Mouse (Mus musculus): ENCODE measurements at regions not wholly inside any gene's neighbourhood (a gene's known extent, or its start where the extent isn't known, plus 50 kb on each side); places are given as distances from the start of the nearest gene placed in this dataset.

DNA sequence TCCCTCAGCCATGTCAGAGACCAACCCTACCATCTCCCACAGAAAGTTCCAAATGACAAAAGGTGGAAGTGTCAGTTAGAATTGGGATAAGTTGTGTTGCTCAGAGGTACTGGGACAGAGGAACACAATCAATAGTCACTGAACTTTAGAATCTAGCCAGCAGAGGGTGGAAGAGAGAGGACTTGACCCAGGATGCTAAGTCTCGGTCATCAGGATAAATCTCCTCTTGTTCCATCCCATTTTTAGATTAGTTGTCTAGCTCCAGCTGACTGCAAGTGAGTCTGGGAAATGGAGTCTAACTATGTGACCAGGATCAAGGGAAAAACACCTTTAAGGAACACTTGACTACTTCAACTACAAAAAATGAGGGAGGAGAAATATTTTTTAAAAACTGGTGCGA is 91.5 kb downstream of the Fam84b start:
- peak in 1 of 2 experiments; percentile 76 for DNase-seq (ENCODE audit: inconsistent age in 2 of 2, low spot score in 1 of 2)

DNA sequence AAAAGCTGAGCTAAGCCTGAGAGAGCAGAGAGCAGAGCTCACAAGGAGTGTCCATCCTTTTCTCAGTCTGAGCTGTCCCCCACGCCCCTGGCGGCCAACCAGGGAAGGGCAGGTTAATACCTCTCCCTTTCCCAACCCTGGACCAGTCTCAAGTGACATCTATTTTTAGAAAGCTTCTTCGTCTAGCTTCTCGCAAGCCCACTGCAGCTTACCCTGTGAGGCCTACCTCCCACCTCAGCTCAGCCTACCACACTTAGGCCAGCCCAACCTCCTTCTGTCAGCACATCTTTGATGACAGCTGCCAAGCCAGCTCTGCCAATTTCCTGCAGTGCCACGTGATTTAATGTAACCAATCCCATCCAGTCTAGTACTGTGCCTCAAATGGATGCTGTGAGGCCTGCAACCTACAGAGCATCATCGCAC is 93.6 kb downstream of the Fam84b start:
- DNase-seq (ENCODE audit: inconsistent age in 2 of 2, low spot score in 1 of 2) = peak; percentile 44 to 84

DNA sequence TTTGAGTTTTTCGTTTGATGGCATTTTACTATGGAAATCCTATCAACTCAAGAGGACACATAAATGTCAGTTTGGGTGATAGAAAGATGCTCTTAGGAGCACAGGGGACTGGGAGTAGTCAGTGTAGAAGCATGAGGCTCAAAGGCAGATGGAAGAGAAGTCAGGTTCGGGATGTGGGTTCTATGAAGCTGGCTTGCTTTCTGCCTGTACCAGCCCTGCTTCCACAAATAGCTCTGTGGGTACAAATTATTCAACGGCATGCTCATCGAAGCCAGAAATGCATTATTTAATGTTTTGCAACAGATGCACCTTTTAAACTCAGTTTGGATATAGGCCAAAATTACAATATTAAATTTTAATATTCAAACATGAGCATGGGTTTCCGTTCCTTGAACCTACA is 99.3 kb downstream of the Fam84b start:
- DNase-seq (ENCODE audit: inconsistent age in 2 of 2, low spot score in 1 of 2) = no peak

DNA sequence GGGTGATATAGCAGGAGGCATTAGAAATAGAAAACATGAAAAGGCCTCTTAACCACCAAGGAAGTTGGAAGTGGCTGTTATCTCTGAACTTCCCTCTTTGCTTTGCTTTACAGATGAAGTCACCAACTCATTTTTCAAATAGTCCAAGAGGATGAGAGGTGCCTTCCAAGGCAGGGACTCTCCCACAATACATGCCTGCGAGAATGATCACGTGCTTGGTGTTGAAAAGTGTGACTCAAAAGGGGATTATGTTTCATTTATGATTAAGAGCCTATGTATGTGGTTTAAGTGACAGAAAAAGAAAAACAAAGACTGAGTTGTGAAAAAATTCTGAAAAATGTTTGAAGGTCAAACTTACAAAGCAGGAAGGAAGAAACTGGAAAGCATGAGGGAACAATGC is 114.0 kb downstream of the Fam84b start:
- DNase-seq (ENCODE audit: inconsistent age in 2 of 2, low spot score in 1 of 2) = no peak

DNA sequence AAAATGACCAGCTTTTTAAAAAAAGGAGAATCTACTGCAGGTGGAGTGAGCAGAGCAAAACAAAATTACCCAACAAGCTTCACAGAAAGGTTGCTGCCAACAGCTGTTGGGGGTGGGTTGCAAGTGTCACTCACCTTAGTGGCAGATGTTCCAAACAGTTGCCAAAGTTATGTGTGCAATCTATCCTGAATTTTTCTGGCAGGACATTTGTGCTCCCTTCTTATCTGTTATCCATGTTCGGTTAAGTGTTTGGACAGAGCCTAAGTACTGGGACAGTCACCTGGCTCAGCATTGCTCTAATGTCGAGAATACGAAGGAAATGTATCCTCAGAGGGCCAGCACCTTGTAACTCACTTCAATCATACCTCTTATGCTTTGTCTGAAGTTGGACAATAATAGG is 115.3 kb downstream of the Fam84b start:
- DNase-seq (ENCODE audit: inconsistent age in 2 of 2, low spot score in 1 of 2) = no peak

DNA sequence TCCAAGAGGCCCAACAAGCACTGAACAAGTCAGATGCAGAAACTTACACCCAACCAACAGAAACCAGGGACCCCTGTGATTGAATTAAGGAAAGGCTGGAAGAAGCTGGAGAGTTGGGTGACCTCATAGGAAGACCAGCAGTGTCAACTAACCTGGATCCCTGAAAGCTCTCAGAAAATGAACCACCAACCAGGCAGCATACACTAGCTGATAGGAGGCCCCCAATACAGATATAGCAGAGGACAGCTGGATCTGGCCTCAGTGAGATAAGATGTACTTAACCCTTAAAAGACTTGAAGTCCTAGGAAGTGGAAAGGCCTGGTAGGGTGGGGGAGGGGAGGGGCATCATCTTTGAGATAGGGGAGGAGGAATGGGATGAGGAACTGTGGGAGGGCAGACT is 121.2 kb downstream of the Fam84b start:
- no peak for DNase-seq (ENCODE audit: inconsistent age in 2 of 2, low spot score in 1 of 2)

DNA sequence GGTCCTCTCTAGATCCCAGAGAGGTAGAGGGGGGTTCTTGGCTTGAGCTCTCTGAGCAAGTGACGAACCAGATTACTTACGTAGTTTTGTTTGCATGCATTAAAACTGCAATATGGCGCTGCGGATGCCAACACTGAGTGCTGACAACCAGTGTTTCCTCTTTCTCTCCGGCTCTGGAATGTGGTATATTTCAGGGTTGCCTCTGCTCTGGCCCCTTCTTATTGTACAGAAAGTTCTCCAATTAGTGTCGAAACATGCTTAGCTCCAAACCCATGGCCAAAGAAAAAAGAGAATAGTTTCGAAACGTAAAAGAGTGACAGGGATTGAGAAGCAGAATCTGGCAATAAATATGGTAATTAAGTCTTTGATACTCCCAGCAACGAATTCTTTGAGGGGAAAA is 124.8 kb downstream of the Fam84b start:
- DNase-seq (ENCODE audit: inconsistent age in 2 of 2, low spot score in 1 of 2) = no peak

DNA sequence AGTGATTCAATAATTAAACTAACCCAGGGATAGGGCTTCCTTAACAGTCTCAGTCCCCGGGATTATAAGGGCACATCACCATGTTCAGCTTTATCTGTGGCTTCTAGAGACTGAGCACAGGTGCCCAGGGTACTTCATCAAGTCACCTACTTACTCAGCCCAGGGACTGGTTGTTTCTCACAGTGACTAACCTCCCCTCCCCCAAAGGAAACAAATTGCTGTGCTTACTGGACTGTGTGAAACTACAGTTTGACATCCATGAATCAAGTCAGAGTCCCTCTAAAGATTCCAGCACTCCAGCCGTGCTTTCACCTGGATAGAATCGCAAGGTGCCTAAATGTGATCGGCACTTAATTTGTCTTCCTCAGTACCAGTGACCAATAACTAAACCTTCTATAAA is 125.2 kb downstream of the Fam84b start:
- no peak for DNase-seq (ENCODE audit: inconsistent age in 2 of 2, low spot score in 1 of 2)

DNA sequence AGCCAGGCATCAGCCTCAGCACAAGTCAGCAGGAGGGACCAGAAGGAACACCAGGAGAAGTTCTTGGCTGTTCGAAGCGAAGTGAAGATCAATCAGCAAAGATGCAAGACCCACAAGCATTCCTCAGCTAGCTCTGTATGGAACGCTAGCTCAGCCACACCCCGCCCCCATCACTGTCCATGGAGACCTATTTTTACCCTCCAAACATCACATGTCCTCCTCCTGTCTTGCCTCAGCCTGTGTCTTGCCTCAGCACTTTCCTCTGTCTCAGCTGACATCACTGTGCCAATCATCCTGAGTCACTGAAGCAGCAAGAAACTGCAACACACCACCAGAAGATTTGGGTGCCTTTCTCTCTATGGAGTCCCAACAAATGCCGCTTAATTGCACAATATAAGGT is 134.2 kb downstream of the Fam84b start:
- no peak for DNase-seq (ENCODE audit: inconsistent age in 2 of 2, low spot score in 1 of 2)

DNA sequence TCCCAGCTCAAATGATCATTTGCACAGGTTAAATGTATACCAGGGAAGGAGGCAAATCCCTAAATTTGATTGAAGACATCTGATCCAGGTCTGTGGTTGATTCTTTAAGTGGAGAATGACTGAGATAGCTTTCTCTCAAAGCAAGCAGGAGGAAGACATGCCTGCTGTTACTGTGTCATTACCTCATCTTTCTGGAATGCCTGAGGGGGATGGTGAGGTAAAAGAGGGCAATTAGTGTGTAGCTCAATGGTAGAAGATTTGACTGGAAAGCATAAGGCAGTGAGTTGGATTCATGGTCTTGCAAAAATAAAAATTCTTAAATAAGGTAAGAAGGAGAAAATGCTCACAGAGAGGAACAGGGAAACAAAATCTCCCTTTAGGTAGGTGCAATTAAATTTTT is 144.9 kb downstream of the Fam84b start:
- DNase-seq (ENCODE audit: inconsistent age in 2 of 2, low spot score in 1 of 2) = no peak

DNA sequence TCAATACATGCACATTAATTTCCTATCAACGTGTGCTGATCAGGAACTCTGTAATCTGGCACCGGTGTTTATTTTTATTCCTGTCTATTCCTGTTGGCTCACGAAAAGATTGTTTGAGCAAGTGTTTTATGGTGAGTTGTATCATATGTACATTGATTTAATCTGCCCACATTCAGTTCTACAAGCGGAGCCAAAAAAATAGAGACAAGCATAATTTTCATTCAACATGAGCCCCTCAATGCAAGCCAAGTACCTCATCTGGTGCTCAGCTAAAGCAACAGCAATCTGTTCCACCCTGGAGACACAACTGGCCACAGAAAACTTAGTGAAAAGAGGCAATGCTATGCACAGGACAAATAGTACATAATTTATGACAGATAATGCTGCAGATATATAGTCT is 147.6 kb downstream of the Fam84b start:
- no peak for DNase-seq (ENCODE audit: inconsistent age in 2 of 2, low spot score in 1 of 2)

DNA sequence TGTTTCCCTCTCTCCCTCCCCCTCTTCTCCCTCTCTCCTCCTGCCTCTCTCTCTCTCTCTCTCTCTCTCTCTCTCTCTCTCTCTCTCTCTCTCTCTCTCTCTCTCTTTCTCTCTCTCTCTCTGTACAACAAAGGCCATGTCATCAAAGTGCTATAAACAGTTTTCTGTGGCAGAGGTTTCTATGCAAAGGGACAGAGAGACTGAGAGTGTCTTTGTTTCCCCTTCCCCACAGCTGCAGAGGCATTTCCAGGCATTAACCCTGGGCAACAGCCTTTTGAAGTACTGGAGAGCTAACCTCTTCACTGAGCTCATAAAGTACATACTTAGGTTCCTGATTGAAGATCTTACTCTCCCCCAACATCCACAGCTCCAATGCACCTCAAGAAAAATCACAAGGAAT is 152.3 kb downstream of the Fam84b start:
- DNase-seq (ENCODE audit: inconsistent age in 2 of 2, low spot score in 1 of 2) = no peak

DNA sequence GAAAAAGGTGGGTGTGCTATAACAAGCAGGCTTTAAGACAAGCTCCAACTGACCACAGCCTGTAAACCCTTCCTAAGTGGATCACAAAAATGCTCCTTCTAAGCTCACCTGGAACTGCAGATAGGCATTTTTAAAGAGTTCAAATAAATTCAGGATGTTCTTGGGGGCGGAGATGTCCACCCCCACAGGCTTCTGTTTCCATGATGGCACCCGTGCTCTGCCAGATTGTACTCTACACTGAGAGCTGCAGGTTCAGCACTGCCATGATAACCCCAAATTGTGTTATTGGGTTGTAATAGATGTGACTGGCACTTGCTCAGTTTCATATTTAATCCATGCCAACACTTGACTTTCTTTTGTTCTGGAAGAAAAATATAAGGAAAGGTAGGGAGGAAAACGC is 158.8 kb downstream of the Fam84b start:
- DNase-seq (ENCODE audit: inconsistent age in 2 of 2, low spot score in 1 of 2) = no peak

DNA sequence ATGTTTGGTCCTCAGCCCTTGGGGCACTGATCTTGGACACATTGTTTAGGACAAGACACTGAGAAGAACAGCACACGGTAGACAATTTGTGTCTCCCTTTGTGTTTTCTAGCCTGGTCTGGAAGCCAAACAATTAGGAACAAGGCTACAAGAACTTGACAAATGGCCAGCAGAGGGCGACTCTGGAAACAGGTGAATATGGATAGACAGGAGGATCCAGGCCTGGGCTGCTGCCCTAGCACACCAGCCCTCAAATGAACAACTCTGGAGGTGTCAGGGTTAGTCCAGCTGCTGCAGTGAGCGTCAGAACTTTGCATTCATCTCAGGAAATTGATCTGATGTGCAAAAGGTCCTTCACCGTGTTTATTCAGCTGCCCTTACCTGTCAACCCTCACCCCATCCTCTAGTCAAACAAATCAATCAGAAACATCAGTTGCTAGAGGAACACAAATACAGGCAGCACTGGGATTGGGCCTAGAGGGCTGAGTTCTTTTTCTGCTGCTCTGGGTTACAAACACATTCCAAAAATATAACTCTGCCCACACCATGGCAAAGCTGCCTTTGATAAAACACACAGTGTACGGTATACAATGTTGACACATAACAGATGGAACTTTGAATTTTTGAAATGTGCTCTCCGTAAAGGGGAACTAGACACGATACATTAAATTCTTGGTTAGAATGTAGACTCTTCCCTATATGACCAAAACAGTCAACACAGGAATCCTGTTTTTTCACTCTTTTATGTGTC is 159.7 kb downstream of the Fam84b start:
- peak; percentile 19 to 73 for DNase-seq (ENCODE audit: inconsistent age in 2 of 2, low spot score in 1 of 2)

DNA sequence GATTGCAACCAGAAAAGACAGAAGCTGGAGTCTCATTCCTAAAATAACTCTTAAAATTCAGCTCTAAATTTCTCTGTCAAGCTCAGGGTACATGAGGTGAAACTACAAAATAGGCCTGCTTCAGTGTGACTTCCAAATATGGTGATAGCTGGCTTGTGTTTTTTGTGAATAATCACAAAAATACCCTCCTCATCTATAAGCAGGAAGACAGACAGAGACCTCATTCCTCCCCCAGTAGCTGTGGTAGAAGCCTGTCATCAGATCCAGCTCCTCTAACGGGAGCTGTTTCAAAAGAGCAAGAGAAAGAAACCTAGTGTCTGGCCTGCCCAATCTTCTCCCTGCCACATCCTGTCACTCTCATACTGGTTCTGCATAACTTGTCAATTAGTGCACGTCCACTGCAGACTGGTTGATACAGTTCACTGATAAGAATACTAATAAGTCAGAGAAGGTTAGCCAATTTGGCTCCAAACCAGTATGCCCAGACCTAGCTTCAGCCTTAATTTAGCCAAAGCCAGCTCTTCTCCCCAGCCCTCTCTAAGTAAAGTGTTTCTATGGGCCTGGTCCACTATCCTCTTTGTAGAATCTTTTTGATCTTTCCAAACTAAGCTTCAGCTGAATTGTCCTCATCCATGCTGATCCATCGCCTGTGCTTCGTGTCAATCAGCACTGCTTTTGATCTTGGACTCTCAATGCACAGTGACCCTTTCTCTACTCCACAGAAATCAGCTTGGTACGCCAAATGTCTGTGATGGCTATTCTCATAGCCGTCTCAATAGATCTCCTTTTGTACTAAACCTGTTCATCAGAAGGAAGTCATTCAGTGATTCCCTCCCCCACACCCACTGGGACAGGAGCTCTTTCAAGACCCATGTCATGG is 160.6 kb downstream of the Fam84b start:
- DNase-seq (ENCODE audit: inconsistent age in 2 of 2, low spot score in 1 of 2) = no peak

DNA sequence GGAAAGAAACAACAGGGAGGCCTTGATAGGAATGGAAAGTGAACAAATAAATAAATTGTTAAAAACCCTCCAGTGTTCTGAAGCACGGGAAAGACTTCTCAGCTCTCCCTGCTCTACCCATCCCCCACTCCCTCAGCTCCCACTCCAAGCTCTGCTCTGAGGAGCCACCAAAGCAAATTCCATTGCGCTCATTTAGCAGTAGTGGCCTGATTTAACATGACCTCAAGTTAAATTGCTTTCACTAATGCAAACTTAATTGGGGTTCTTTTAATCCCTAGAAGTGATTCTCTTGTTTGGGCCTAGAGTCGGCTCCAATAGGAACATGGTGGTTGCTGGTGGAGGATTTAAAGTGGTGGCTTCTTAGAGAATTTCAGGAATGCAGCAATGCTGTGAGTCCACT is 161.4 kb downstream of the Fam84b start:
- DNase-seq (ENCODE audit: inconsistent age in 2 of 2, low spot score in 1 of 2) = no peak

DNA sequence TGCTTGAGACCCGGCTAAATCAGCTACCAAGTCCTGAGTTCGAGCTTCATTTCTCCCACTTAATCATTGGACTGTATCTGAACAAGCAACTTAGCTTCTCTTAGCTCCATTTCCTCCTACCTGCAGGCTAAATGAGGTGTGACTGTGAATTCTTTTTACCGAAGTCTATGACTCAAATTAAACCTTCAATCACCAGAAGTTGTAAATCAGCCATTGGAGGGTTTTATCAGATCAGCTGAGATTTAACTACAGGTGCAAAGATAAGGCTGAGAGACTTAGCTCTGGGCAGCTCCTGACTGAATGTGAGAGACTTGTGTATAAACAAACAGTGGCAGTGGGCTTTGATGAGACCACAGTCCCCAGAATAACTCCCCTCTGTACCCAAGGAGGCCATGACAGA is 176.2 kb downstream of the Fam84b start:
- no peak for DNase-seq (ENCODE audit: inconsistent age in 2 of 2, low spot score in 1 of 2)

DNA sequence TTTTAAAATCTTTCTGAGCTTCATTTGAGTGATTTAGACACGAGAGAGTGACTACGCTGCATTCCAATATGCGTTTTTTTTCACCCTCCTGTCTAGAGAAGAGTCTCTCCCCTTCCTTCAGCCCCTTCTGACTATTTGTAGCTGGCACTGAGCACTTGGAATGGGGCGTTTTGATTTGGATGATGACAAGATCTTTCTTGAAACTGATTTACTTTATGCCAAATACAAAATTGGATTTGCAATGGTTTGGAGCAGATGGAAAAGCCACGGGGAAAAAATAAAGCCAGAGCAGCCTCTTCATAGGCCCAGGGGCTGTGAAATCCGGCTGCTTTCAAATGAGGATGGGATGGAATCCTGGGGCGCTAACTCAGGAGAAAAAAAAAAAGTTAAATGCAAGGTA is 196.0 kb downstream of the Fam84b start:
- no peak for DNase-seq (ENCODE audit: inconsistent age in 2 of 2, low spot score in 1 of 2)

DNA sequence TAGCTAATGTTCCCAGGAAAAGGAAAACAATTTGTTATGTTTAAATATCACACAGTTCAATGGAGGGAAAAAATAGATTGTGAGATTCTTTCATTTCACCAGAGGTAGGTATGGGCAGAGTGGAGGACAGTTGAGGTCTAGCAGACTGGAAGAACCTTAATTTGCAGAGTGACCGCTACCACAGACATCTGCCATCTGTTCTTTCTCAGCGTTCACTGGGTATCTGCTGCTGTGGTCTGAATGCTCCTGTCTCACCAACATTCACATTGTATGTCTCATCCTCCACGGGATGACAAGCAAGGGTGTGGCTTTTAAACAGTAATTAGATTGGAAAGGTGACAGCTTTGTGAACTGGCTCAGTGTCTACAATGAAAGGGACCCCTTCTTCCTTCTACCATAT is 198.5 kb downstream of the Fam84b start:
- DNase-seq (ENCODE audit: inconsistent age in 2 of 2, low spot score in 1 of 2) = no peak

DNA sequence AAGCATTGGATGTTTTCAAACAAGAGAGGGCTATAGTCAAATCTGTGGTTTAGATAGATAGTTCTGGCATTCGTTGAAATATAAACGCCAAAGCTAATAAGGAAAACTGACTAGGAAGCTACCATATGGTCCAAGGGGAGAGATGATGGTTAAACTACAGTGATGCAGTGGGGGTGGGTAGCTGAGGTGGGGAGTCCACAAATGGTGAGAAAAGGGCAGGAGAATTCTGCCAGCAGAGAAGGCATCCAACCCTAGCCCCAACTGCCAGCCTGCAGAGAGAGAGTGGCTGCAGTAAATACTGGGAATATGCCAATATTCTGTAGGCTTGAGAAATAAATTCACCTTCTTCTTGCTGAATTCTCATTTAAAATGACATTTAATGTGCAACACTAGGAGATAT is 204.3 kb downstream of the Fam84b start:
- no peak for DNase-seq (ENCODE audit: inconsistent age in 2 of 2, low spot score in 1 of 2)

DNA sequence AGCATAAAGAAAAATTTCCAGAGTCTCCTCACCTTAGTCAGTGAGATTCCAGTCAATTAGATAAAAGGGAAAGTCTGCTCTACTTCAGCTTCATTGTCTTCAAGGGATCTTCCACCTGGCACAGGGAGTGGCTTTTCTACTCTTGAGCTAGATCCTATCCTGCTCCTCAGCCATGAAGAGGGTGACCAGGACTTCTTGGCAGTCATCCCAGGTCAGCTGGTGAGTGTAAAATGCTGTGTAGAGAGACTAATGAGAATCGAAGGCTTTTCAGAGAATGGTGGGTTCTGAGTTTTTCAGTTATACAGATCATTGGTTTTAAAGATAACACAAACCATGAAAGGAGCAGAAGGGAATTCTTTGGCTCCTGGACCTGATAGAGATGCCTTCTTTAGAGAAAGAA is 211.8 kb downstream of the Fam84b start:
- no peak for DNase-seq (ENCODE audit: inconsistent age in 2 of 2, low spot score in 1 of 2)

DNA sequence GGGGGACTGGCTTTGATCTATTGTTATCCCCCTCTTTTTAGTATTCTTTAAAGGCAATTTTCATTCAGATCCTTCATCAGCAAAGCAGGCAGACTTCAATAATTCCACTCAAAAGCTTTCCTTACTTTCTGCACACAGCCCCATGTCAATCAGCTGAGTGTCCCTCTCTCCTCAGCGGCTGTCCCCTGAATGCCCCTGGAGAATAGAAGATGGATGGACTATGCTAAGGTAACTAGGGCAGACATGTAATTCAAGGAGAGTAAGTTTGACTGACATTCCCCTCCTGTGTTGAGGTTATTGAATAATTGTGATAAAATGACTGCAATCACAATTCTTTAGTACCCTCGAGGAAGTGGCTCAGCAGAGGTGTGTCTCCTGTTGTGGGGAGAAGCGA is 220.1 kb downstream of the Fam84b start:
- DNase-seq (ENCODE audit: inconsistent age in 2 of 2, low spot score in 1 of 2) = no peak
